Mouse (Mus musculus): Measurements from ENCODE around the gene Trim43b.
A peak's percentile ranks its signal among the peaks of the same experiment; 100 is the strongest.
"Not testable (repeated sequence)": the region's sequence is repeated elsewhere in the genome, so short reads cannot be mapped to it uniquely, and the experiment has no call there.

Trim43b gene

DNA sequence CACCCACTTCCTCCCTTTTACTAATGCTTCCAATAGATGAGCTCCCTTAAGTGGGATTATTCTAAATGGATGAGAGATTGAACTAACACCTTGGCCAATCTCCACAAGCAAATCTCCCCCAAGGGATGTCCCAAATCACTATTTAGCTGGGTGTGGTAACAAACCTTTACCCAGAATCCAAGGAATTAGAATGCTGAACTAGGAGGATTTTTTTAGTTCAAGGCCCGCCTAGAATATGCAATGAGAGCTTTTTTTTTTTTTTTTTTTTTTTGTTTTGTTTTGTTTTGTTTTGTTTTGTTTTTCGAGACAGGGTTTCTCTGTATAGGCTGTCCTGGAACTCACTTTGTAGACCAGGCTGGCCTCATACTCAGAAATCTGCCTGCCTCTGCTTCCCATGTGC lies at the start of gene Trim43b:
Trim43b (minus strand) TSS at position 101 of the 400 bp plus-strand sequence.
- DNase-seq = not testable (repeated sequence)

DNA sequence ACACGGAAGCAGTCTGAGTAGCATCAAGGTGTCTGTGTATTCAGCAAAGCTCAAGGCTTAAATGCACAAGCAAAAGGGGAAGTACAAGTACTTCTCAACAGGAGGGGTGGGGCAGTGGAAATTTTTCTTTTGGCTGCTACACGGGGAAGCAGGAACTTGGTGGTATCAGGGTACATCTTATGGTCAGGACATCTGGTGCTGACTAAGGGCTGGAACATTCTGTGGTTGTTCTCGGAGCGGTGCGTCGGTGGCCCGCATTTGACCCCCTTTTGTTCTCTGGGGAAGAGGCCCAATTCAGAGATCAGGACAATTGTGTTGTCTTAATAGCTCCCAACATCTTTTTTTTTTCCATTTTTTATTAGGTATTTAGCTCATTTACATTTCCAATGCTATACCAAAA lies 11.9 kb upstream of the Trim43b start:
- not testable (repeated sequence) for DNase-seq

DNA sequence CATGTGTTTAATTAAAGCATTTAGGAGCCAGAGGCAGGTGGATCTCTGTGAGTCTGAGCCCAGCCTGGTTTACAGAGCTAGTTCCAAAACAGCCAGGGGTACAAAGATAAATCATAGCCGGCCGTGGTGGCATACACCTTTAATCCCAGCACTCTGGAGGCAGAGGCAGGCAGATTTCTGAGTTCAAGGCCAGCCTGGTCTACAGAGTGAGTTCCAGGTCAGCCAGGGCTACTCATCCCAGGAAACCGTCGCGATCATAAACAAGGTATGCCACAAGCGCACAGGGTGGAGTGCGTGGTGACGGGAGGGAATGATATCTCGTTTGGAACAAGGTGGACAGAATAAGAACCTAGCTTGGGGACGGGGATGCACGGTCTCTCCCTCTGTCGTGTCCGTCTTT lies 5.9 kb downstream of the Trim43b start:
- DNase-seq = not testable (repeated sequence)

DNA sequence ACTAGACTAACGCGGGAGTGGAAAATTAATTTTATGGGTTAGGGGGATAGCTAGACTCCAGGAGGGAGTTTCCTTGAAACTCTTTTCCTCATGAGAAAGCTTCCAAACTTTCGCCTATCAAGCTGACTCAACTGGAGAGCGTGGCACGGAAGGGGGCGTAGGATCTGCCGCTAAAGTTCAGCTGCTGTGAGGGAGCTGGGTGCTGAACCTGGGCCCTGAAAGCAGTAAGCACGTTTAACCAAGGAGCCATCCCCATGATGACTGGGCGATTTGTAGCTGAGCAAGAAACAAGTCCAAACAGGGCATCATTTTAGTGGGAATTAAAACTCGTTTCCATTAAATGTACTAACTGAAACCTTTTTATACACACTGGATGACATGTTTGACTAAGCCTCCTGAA lies 13.0 kb downstream of the Trim43b start:
- peak in 1 of 2 experiments; percentile 14 for DNase-seq

DNA sequence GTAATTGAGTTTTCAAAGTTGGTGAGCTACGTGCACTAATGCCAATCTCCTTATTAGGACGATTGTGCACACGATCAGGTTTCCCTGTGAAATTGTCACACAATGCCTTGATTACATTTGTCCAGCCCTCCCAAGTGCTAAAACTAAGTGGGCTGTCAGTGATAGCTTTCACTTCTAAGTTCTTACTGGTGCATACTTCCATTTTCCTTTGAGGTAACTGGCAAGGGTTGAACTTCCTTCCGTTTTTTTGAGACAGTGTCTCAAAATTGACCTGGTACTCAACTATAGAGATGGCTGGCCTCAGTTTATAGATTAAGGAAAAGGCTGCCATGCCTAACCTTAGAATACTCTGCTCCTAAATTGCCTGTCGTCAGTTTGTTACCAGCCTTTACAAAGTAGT lies 16.1 kb downstream of the Trim43b start:
- not testable (repeated sequence) for DNase-seq

DNA sequence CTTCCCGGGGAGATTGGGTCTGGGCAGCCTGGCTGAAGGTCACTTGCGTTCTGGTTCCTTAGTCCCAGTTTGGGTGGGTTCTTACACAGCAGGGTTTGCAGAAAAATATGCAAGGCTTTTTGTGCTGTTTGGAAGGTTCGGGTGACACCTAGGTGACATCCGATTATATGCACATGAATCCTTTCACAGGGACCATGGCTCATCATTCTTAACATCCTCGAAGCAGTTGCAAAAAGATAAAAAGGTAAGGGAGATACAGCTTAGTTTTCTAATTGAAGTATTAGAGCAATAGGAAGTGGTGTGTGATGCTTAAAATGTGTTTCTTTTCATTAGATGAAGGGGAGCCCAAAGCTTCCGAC lies 25.5 kb downstream of the Trim43b start:
- DNase-seq = not testable (repeated sequence)

DNA sequence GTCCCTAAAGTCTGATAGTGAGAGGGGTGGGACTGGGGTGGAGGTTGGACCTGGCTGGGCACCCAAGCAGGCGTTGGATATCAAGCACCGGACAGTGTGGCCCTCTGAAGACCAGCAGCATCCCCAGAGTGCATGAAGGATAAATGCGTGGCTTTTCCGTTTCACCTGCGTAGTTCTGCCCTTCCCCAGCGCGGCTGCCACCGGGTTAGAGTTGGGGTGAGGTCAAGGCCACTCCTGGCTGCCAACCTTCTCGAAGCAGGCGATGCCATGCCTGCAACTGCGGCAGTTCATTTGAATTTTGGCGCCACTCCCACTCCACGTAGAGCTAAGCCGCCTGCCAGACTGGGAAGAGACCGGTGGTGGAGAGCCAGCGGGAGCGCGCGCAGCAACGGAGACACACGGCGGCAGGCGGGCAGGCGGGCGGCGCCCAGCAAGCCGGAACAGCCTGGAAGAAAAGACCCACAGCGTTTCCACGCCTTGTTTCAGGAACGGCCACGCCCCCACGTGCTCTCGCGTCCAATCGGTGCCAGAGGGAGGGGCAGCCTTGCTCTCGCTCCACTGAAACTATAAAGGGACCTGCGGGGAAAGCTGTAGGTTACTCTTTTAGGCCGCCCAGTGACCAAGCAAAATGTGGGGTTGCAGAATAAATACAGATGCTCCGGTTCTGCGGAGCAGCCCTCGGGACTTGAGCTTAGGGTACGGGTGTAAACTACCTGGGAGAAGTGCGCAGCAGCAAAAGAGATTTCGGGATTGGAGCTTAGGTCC lies 26.1 kb downstream of the Trim43b start:
- DNase-seq = peak; percentile 76 to 81
